Mouse (Mus musculus) right cerebral cortex, postnatal 4 days (tissue): Measurements from ENCODE around the gene Txnip.

ENCODE experiments used
- DNase-seq: peaks from one replicate; pipeline ENCODE4 v3.0.0-alpha.2; 2022

The Txnip gene

GRCm38 (mm10) chr3:96569966-96570605 lies 12.3 kb downstream of the Txnip start:
- no peak for DNase-seq

GRCm38 (mm10) chr3:96570643-96571042 lies 12.9 kb downstream of the Txnip start:
- DNase-seq: no peak

- no peak for DNase-seq
These were observed 13.6 kb downstream of the Txnip start for GRCm38 (mm10) chr3:96571336-96571735.

- no peak for DNase-seq
These were observed 14.3 kb downstream of the Txnip start for GRCm38 (mm10) chr3:96571896-96572698.

GRCm38 (mm10) chr3:96573611-96574511 lies 16.1 kb downstream of the Txnip start:
- DNase-seq: no peak

GRCm38 (mm10) chr3:96575272-96575984 lies 17.7 kb downstream of the Txnip start:
- no peak for DNase-seq

GRCm38 (mm10) chr3:96576005-96576658 lies 18.4 kb downstream of the Txnip start:
- no peak for DNase-seq

- peak; percentile 66 for DNase-seq
These were observed 19.2 kb downstream of the Txnip start, which contains the start of gene Gm16253 for GRCm38 (mm10) chr3:96576690-96577541. Gene Gm16253, plus strand, starts transcription at chr3:96576984.

GRCm38 (mm10) chr3:96577566-96577965 lies 19.8 kb downstream of the Txnip start:
- DNase-seq: no peak

GRCm38 (mm10) chr3:96578561-96579238 lies 20.9 kb downstream of the Txnip start:
- no peak for DNase-seq

- no peak for DNase-seq
These were observed 21.5 kb downstream of the Txnip start for GRCm38 (mm10) chr3:96579239-96579750.

GRCm38 (mm10) chr3:96579885-96580454 lies 22.2 kb downstream of the Txnip start:
- DNase-seq: peak; percentile 93

GRCm38 (mm10) chr3:96581141-96581540 lies 23.4 kb downstream of the Txnip start:
- no peak for DNase-seq

- no peak for DNase-seq
These were observed 24.2 kb downstream of the Txnip start for GRCm38 (mm10) chr3:96581771-96582515.

GRCm38 (mm10) chr3:96583386-96583785 lies 25.6 kb downstream of the Txnip start:
- no peak for DNase-seq

GRCm38 (mm10) chr3:96590657-96591056 lies 32.9 kb downstream of the Txnip start:
- no peak for DNase-seq

GRCm38 (mm10) chr3:96593374-96593773 lies 35.6 kb downstream of the Txnip start:
- DNase-seq: no peak

GRCm38 (mm10) chr3:96593790-96594560 lies 36.2 kb downstream of the Txnip start, which contains the start of gene Polr3gl:
Gene Polr3gl, minus strand, starts transcription at chr3:96594181.
- DNase-seq: peak; percentile 91
